Mouse (Mus musculus) limb, embryonic 11.5 days (tissue): Measurements from ENCODE around the gene Lima1. TPM values are rescaled to one million over a fixed set of nuclear protein-coding genes. Genes with fewer than 3 reads are reported as not detected.
"Not testable (repeated sequence)": the region's sequence is repeated elsewhere in the genome, so short reads cannot be mapped to it uniquely, and the experiment has no call there.

Experiments used
- ATAC-seq: fragments of 200-750 bp; cut with Nextera tagmentation; 2 replicates; pipeline ENCODE4 v1.8.0; 2017; ENCODE audit warnings: low read depth; ENCODE audit not compliant: insufficient number of reproducible peaks, low FRiP score, low TSS enrichment
- DNase-seq: peaks from one replicate; pipeline ENCODE4 v3.0.0-alpha.2; 2015; ENCODE audit warnings: low spot score
- H3K27ac ChIP-seq: fragments of 300-500 bp; sonication (generic); replicated peaks from 2 replicates; pipeline ENCODE4 v1.5.1; 2014; ENCODE audit warnings: low read depth, mild to moderate bottlenecking, low read length
- H3K27me3 ChIP-seq: fragments of 300-500 bp; sonication (generic); 2 replicates; pipeline ENCODE4 v1.6.1; 2014; ENCODE audit warnings: mild to moderate bottlenecking, low read length, mixed read lengths; ENCODE audit not compliant: control insufficient read depth, insufficient read depth
- H3K36me3 ChIP-seq: fragments of 300-500 bp; sonication (generic); 2 replicates; pipeline ENCODE4 v1.6.1; 2014; ENCODE audit warnings: mild to moderate bottlenecking, low read length, moderate library complexity, mixed read lengths; ENCODE audit not compliant: control insufficient read depth, insufficient read depth
- H3K4me1 ChIP-seq: fragments of 300-500 bp; sonication (generic); 2 replicates; pipeline ENCODE4 v1.6.1; 2014; ENCODE audit warnings: low read length, mixed read lengths; ENCODE audit not compliant: control insufficient read depth, insufficient read depth
- H3K4me2 ChIP-seq: fragments of 300-500 bp; sonication (generic); 2 replicates; pipeline ENCODE4 v1.6.1; 2014; ENCODE audit warnings: low read depth, mild to moderate bottlenecking, moderate library complexity; ENCODE audit not compliant: severe bottlenecking
- H3K4me3 ChIP-seq: fragments of 300-500 bp; sonication (generic); 2 replicates; pipeline ENCODE4 v1.5.1; 2014; ENCODE audit warnings: low read depth, low read length
- H3K9ac ChIP-seq: fragments of 300-500 bp; sonication (generic); 2 replicates; pipeline ENCODE4 v1.6.1; 2014; ENCODE audit warnings: mild to moderate bottlenecking, low read length
- H3K9me3 ChIP-seq: fragments of 300-500 bp; sonication (generic); 2 replicates; pipeline ENCODE4 v1.6.1; 2016; ENCODE audit warnings: low read length; ENCODE audit not compliant: control insufficient read depth
- WGBS: fragments of 180-500 bp; shearing (Covaris S2); extraction: QIAGEN DNeasy Blood & Tissue Kit; methylation state at CpG from one replicate; pipeline ENCODE4 v1.1.7; 2014; 5-methylcytosine and 5-hydroxymethylcytosine counted together
- polyA plus RNA-seq: library from polyadenylated mRNA; unstranded; fragments of >200 nt; fragmentation: Nextera tagmentation; extraction: Ambion mirVana; gene quantifications from 2 replicates; pipeline ENCODE4 v1.2.1, GENCODE M21; 2014

Lima1 gene
- polyA plus RNA-seq, 1 experiment from 2014 or later, result 72.9 TPM

GRCm38 (mm10) chr15:99825211-99825610, 50.0 kb downstream of the Lima1 start:
- H3K9ac ChIP-seq, result no peak overlapping the region
- WGBS, result 89% methylated on average over 3 of the region's 3 CpGs
- H3K36me3 ChIP-seq, result peaks cover 2% of the 10 kb centered on the region; the same call in 1 of the 2 replicates
- H3K4me2 ChIP-seq, result no peak overlapping the region
- no peak for DNase-seq
- no peaks in the 10 kb centered on the region for H3K9me3 ChIP-seq
- H3K4me3 ChIP-seq, result no peak overlapping the region
- no peak for ATAC-seq
- no peaks in the 10 kb centered on the region for H3K4me1 ChIP-seq
- H3K27me3 ChIP-seq, result no peaks in the 10 kb centered on the region
- H3K27ac ChIP-seq, result no peak overlapping the region

- H3K27ac ChIP-seq, result no peak overlapping the region; the same call in 1 of the 2 replicates
- 73% methylated on average over 8 of the region's 8 CpGs for WGBS
- H3K4me2 ChIP-seq, result no peak overlapping the region
- H3K4me3 ChIP-seq, result no peak overlapping the region
- H3K4me1 ChIP-seq, result no peaks in the 10 kb centered on the region
- no peak overlapping the region for H3K9ac ChIP-seq
- DNase-seq, result no peak
- H3K36me3 ChIP-seq, result peaks cover 2% of the 10 kb centered on the region; the same call in 1 of the 2 replicates
- no peak for ATAC-seq
- no peaks in the 10 kb centered on the region for H3K27me3 ChIP-seq
- no peaks in the 10 kb centered on the region for H3K9me3 ChIP-seq
Observed at GRCm38 (mm10) chr15:99823322-99823898, 51.8 kb downstream of the Lima1 start.

- 88% methylated on average over 13 of the region's 13 CpGs for whole genome bisulfite sequencing
- ATAC-seq, result not testable (repeated sequence)
Observed at GRCm38 (mm10) chr15:99822501-99822900, 52.8 kb downstream of the Lima1 start.

GRCm38 (mm10) chr15:99819621-99820279, 55.5 kb downstream of the Lima1 start:
- H3K27me3 ChIP-seq, result no peaks in the 10 kb centered on the region
- H3K4me1 ChIP-seq, result 0 out of 2 replicates have a peak, but pooled peaks cover 2% of the 10 kb centered on the region
- 14% methylated on average over 14 of the region's 14 CpGs for WGBS
- H3K4me3 ChIP-seq, result peak overlapping the region; percentile 67
- peaks cover 2% of the 10 kb centered on the region; the same call in 1 of the 2 replicates for H3K9me3 ChIP-seq
- H3K9ac ChIP-seq, result peak overlapping the region; percentile 88
- DNase-seq (peak; percentile 80), ATAC-seq (no peak)
- H3K27ac ChIP-seq, result peak overlapping the region; percentile 98
- H3K4me2 ChIP-seq, result peak overlapping the region; percentile 87
- peaks cover 5% of the 10 kb centered on the region for H3K36me3 ChIP-seq

More at GRCm38 (mm10) chr15:99822501-99822900, 52.8 kb downstream of the Lima1 start:
- H3K4me2 ChIP-seq, DNase-seq, H3K27ac ChIP-seq, H3K4me3 ChIP-seq, H3K4me1 ChIP-seq, H3K9me3 ChIP-seq, H3K27me3 ChIP-seq, H3K36me3 ChIP-seq, H3K9ac ChIP-seq: not testable (repeated sequence)

- Histone ChIP-seq H3K9ac (peak overlapping the region; percentile 88), H3K4me3 (peak overlapping the region; percentile 67), H3K27ac (peak overlapping the region; percentile 98), H3K27me3 (no peaks in the 10 kb centered on the region), H3K36me3 (peaks cover 5% of the 10 kb centered on the region), H3K4me2 (peak overlapping the region; percentile 87), H3K9me3 (peaks cover 2% of the 10 kb centered on the region; the same call in 1 of the 2 replicates), H3K4me1 (0 out of 2 replicates have a peak, but pooled peaks cover 2% of the 10 kb centered on the region)
- DNase-seq, result no peak
- WGBS, result 5% methylated on average over 6 of the region's 6 CpGs
- 0 out of 2 replicates have a peak, but pooled peaks have one; percentile 15 for ATAC-seq
Observed at GRCm38 (mm10) chr15:99819109-99819440, 56.2 kb downstream of the Lima1 start.

- Histone ChIP-seq H3K4me2 (peak overlapping the region; percentile 87), H3K36me3 (peaks cover 3% of the 10 kb centered on the region; the same call in 1 of the 2 replicates), H3K4me1 (0 out of 2 replicates have a peak, but pooled peaks cover 2% of the 10 kb centered on the region), H3K9ac (peak overlapping the region; percentile 88), H3K4me3 (peak overlapping the region; percentile 67), H3K27me3 (no peaks in the 10 kb centered on the region), H3K9me3 (peaks cover 2% of the 10 kb centered on the region; the same call in 1 of the 2 replicates), H3K27ac (peak overlapping the region; percentile 98)
- DNase-seq (peak; percentile 84), ATAC-seq (peak; percentile 84; the same call in 1 of the 2 replicates)
- WGBS, result 1% methylated on average over 13 of the region's 13 CpGs
Observed at GRCm38 (mm10) chr15:99818321-99819108, 56.7 kb downstream of the Lima1 start.

- Histone ChIP-seq H3K36me3 (peaks cover 3% of the 10 kb centered on the region; the same call in 1 of the 2 replicates), H3K9ac (peak overlapping the region; percentile 61), H3K27ac (peak overlapping the region; percentile 98), H3K4me2 (peak overlapping the region; percentile 87), H3K27me3 (no peaks in the 10 kb centered on the region), H3K9me3 (peaks cover 2% of the 10 kb centered on the region; the same call in 1 of the 2 replicates), H3K4me3 (peak overlapping the region; percentile 67), H3K4me1 (0 out of 2 replicates have a peak, but pooled peaks cover 2% of the 10 kb centered on the region)
- ATAC-seq, result no peak
- 11% methylated on average over 8 of the region's 8 CpGs for WGBS
- peak; percentile 73 for DNase-seq
Observed at GRCm38 (mm10) chr15:99817343-99818235, 57.7 kb downstream of the Lima1 start.
